Comparison of ENCODE assay signal across 9 mouse cellular contexts in the genomic region with DNA sequence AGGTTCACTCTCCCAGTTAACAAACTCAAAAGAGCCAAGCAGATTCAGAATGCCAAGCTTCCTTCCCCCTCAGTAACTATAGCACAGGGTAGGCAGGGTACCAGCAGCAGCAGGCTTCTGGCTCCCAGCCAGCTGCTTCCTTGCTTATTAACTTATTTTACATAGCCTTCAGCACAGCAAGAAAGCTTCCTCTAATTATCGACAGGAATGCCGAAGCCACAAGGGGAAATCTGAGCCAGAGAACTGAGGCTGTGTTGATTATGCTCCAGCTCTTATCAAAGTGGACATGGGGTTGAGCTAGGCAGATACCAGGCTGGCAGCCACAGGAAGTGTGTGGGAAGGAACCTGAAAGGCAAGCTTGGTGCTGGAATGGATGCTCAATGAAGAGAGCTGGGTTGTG.
A peak's percentile ranks its signal among the peaks of the same experiment; 100 is the strongest.
DNase-seq lines count a peak whose midpoint lies in the region; ATAC-seq lines count a peak whose summit lies in the region.
"Had no signal": no experiment of that assay in that cellular context is flagged by ENCODE, and none has a peak within 500 bp of the region (broad histone marks: within the 10 kb centered on the region; RNA-seq: fewer than 3 reads in every experiment).

No protein-coding gene starts in this region.

- DNase-seq in A20 (ENCODE audit: low read depth, low spot score) = peak; percentile 67
- peak; percentile 69 for DNase-seq in brain, embryonic 18.5 days (ENCODE audit: low read depth, low spot score)
- DNase-seq in kidney, postnatal 36 days = peak; percentile 16 to 44
- no peak for DNase-seq in yolk sac, embryonic 10.5 days (ENCODE audit: low spot score)
- no peak for DNase-seq in urinary bladder, postnatal 4 days (ENCODE audit: low spot score in 2 of 2)

- no peak overlapping the region for H3K4me3 ChIP-seq in forebrain, embryonic 15.5 days
- no peak overlapping the region for H3K4me3 ChIP-seq in neural tube, embryonic 14.5 days (ENCODE audit: low read depth, low read length)
- H3K4me3 ChIP-seq: megakaryocyte, embryonic 14.5 days had no signal

- H3K27me3 ChIP-seq in forebrain, embryonic 15.5 days = no peaks in the 10 kb centered on the region
- no peaks in the 10 kb centered on the region for H3K27me3 ChIP-seq in neural tube, embryonic 14.5 days (ENCODE audit: control insufficient read depth, insufficient read depth, low read length)
- H3K27me3 ChIP-seq: megakaryocyte, embryonic 14.5 days had no signal

- H3K9me3 ChIP-seq in forebrain, embryonic 15.5 days = no peaks in the 10 kb centered on the region
- H3K9me3 ChIP-seq in neural tube, embryonic 14.5 days (ENCODE audit: control insufficient read depth, low read length) = no peaks in the 10 kb centered on the region
- H3K9me3 ChIP-seq: megakaryocyte, embryonic 14.5 days had no signal

- no peaks in the 10 kb centered on the region for H3K36me3 ChIP-seq in forebrain, embryonic 15.5 days
- H3K36me3 ChIP-seq in neural tube, embryonic 14.5 days (ENCODE audit: control insufficient read depth, insufficient read depth, low read length) = no peaks in the 10 kb centered on the region

- peaks cover 16% of the 10 kb centered on the region for H3K4me1 ChIP-seq in forebrain, embryonic 15.5 days
- peaks cover 12% of the 10 kb centered on the region; the same call in 1 of the 2 replicates for H3K4me1 ChIP-seq in neural tube, embryonic 14.5 days (ENCODE audit: control insufficient read depth, insufficient read depth, low read length)

- no peak overlapping the region for H3K9ac ChIP-seq in forebrain, embryonic 15.5 days (replicated peaks)
- H3K9ac ChIP-seq in neural tube, embryonic 14.5 days (replicated peaks; ENCODE audit: low read depth, low read length) = no peak overlapping the region

- peak; percentile 99 for ATAC-seq in forebrain, embryonic 15.5 days (replicated peaks)
- peak; percentile 90 for ATAC-seq in neural tube, embryonic 14.5 days (ENCODE audit: low read depth)
- ATAC-seq in megakaryocyte-erythroid progenitor cell, adult 5-6 weeks (replicated peaks; ENCODE audit: low FRiP score, low TSS enrichment, poor library complexity, severe bottlenecking) = no peak

- no peak overlapping the region; the same call in 1 of the 2 replicates for H3K4me2 ChIP-seq in forebrain, embryonic 15.5 days (replicated peaks)
- H3K4me2 ChIP-seq in neural tube, embryonic 14.5 days (ENCODE audit: low read depth, low read length) = no peak overlapping the region

- H3K27ac ChIP-seq in forebrain, embryonic 15.5 days (replicated peaks) = peak overlapping the region; percentile 72
- peak overlapping the region; percentile 10; the same call in 1 of the 2 replicates for H3K27ac ChIP-seq in neural tube, embryonic 14.5 days (ENCODE audit: low read depth, low read length)

- 0% methylated on average over 2 of the region's 2 CpGs for WGBS in forebrain, embryonic 15.5 days
- 3% methylated on average over 2 of the region's 2 CpGs for WGBS in neural tube, embryonic 14.5 days

Comparison
In these comparisons a context has a peak if more than half of its experiments do, and no peak if none do; other contexts are left out.
1. DNase-seq: peak in A20 (single experiment), brain, embryonic 18.5 days (single experiment) and kidney, postnatal 36 days (2 of 2); none in yolk sac, embryonic 10.5 days (single experiment) and urinary bladder, postnatal 4 days (0 of 2).